Mouse (Mus musculus) CD4-positive, CD25-positive, alpha-beta regulatory T cell, adult 4 months (primary cell): ENCODE results near the gene Ctsa. TPM values are rescaled to one million over a fixed set of nuclear protein-coding genes. Genes with fewer than 3 reads are reported as not detected.
"Not testable (repeated sequence)": the region's sequence is repeated elsewhere in the genome, so short reads cannot be mapped to it uniquely, and the experiment has no call there.

ENCODE experiments used
- ATAC-seq: one replicate; pipeline ENCODE4 v1.8.0; 2017
- polyA plus RNA-seq, 2 experiments: library from polyadenylated mRNA; unstranded; fragments of 100-300 nt; shearing (Covaris generic); gene quantifications; one replicate each; pipeline ENCODE4 v1.2.1; 2017

Gene Ctsa
- polyA plus RNA-seq, 2 experiments from 2014 or later, result 211 to 247 TPM

GRCm38 (mm10) chr2:164805332-164805718 lies 27.3 kb upstream of the Ctsa start:
- peak; percentile 12 for ATAC-seq

DNA sequence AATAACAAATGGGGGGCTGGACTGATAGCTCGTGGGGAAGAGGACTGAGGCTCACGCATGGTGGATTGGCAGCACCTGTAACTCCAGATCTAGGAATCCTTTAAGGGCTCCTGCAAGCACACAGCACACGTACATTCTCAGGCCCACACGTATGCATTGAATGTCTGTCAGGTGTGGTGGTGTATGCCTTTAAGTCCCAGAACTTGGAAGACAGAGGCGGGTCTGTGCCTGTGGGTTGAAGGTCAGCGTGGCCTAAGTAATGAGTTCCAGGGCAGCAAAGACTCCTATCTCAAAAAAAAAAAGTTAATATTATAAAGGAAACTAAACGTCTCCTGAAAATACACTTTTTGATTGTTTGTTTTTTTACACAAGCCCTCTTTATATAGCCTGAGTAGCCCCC lies 26.1 kb upstream of the Ctsa start:
- no peak for ATAC-seq

GRCm38 (mm10) chr2:164813557-164813956 lies 19.1 kb upstream of the Ctsa start:
- no peak for ATAC-seq

- ATAC-seq, result no peak
These were observed 17.3 kb upstream of the Ctsa start for GRCm38 (mm10) chr2:164815348-164815747.

GRCm38 (mm10) chr2:164815821-164816220 lies 16.9 kb upstream of the Ctsa start:
- ATAC-seq, result no peak

DNA sequence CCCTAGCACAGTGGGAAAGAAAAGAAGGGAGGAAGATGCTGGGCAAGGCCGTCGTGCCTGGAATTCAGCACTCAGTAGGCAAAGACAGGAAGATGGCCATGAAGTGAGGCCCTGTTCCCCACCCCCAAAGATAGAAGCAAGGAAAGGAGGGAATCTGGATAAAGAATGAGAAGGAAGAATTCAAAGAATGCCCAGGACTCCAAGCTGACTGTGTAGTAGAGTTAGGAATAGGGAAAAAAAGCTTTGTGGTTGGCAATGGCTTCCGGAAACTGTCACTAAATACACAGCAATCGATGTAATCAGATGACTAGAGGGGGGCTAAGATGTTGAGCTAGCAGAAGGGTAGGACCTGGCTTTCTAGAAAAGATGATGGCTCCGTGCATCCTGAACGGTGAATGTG lies 15.5 kb upstream of the Ctsa start:
- ATAC-seq, result no peak

- no peak for ATAC-seq
These were observed 15.0 kb upstream of the Ctsa start for GRCm38 (mm10) chr2:164817703-164818102.

DNA sequence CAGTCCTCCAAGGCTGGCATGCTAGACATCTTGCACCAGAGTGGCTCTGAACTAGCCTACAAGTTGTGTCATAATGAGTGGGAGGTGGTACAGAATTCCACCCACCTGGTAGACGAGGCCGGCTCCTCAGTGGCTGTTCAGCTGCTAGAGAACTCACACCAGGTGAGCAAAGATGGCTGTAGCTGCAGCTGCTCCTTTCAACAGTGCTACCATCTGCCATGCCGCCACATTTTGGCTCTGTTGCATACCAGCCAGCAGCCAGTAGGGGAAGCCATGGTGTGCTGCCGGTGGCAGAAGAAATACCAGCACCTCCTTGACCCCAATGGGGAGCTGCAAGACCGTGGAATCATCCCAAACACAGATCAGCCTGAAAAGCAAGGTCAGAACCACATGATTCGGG lies 11.6 kb upstream of the Ctsa start:
- ATAC-seq, result no peak

DNA sequence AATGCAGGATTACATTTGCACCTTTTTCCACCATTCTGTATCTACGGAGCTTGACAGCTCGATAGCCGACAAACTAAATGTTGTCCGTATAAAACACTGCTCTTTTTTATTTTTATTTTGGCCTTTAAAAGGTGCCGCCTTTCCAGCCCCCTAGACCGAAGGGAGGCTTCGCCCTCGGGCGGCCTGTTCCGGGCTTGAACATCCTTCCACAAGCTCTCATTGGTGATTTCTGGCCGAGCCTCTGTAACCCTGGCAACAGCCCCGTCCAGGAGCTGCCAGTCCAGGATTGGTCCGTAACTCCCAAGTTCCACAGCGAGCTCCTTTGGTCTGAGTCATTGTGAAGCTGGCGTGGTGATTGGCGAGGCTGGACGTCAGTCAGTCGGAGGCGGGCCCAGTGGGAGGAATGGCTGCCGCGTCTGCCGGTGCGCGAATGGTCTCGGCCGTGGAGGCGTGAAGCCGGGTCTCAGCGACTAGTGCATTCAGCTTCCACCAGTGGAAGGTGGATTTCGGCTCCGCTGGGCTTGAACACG lies 10.0 kb upstream of the Ctsa start, which contains the start of gene Zswim1:
Gene Zswim1 (plus strand): TSS at position 51 of the 530 bp plus-strand sequence.
- peak; percentile 100 for ATAC-seq

DNA sequence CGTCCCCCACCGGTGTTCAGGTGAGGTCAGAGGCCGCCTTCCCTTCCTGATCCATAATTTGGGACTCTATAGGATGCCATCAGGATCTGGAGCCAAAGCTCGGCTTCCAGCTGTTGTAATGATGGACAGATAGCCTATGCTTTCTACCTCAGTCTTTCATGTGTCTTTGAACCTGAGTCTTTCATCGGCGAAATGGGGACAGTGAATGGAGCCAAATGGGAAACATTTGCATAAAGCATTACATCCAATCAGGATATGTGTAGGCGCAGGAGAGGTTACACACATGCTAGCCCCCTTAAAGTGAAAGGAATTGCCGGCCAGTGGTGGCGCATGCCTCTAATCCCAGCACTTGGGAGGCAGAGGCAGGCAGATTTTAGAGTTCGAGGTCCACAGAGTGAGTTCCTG lies 9.5 kb upstream of the Ctsa start:
- no peak for ATAC-seq

GRCm38 (mm10) chr2:164823969-164824368 lies 8.7 kb upstream of the Ctsa start:
- no peak for ATAC-seq

DNA sequence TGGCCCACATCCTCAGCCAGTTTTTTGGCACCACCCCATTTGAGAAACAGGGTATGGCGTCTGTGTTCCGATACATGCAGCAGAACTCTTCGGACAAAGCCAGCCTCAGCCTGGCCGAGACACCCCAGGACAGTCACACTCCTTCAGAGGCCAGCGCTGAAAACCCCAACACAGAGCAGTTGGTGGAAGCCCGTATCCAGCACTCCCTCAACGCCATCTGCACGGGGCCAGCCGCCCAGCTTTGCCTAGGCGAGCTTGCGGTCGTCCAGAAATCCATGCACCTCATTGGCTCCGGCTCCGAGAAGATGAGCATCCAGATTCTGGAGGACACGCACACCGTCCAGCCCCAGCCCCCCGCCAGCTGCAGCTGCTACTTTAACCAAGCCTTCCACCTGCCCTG lies 7.2 kb upstream of the Ctsa start:
- no peak for ATAC-seq

DNA sequence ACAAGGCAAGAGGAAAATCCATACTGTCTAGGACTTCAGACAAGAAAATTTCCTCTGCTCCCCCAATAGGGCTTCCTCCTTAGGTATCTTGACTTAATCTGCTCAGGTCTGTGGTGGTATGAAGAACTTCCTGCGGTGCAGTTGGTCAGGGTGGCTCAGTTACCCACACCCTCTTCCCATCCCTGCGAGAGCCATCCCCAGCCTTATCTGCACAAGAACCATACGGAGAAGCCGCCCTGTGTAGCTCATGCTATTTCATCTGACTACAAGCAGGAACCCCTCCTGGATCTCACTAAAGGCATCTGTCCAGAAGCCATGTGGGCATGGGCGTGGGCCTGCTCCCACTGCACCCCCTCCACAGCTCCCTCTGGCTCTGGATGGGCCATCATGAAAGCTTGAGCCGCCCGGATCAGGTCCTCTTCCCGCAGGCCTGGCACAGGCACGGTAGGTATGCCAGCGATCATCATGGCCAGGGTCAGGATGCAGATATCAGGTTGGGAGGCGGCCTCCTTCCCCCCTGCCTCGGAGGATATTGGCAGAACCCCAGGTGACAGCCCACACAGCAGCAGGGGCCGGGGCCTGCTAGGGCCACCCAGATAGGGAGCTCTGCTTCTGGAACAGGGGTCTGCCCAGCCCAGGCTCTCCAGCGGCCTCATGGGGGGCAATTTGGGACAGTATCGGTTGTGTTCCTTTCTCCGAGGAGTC lies 5.4 kb upstream of the Ctsa start:
- no peak for ATAC-seq

- no peak for ATAC-seq
These were observed 4.2 kb upstream of the Ctsa start, which contains the start of gene Spata25 for GRCm38 (mm10) chr2:164828437-164828836. TSS of gene Spata25 (minus strand) at chr2:164828537.

GRCm38 (mm10) chr2:164829090-164829489 lies 3.6 kb upstream of the Ctsa start:
- no peak for ATAC-seq

DNA sequence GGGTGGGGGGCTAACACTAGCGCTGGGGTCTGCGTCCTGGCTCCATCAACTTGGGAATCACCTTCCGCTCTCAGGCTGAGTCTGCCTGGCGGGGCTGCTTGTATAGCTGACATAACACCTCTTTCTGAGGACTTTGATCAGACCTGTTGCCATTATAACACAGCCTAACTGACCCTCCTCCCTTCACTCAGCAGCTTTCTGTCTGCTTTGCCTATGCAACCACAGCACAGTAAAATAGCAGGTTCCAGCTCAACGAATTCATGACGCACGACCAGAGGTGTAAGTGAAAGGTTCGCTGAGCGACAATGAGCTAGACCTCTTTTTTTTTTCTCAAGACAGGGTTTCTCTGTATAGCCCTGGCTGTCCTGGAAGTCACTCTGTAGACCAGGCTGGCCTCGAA lies 1.6 kb upstream of the Ctsa start:
- ATAC-seq, result no peak

GRCm38 (mm10) chr2:164832032-164832747 lies 483 bp upstream of the Ctsa start:
- peak; percentile 1 for ATAC-seq

DNA sequence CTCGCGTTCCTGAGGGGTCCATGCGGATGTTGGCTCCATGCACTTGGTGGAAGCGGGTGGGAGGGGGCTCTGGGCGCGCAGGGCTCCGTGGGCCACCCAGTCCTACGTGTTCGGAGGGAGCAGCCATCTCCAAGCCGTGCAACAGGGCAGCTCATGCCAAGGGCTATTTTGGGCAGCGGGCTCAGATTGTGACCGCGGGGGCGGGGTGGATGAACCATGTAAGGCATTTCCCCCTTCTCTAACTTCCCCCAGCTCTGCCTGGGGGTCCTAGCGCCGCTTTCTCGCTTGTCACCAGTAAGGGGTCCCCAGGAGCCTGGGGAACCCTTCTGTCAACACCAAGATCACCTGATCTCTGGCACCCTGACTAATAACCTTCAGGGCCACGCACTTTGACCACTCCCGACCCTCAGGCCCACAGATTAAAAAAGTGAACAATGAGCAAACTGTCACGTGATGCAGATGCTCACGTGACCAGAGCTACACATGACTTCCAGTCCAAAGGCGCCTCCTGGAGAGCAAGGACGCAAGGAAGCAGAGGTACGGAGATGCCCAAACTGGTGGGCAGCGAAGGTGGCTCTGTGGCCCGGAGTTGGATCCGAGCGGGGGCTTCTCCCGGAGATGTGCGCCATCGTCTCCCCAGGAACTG lies 764 bp downstream of the Ctsa start, which contains the start of gene Neurl2:
Gene Neurl2 (minus strand): TSS at position 143 of the 646 bp plus-strand sequence.
- ATAC-seq, result peak; percentile 61

DNA sequence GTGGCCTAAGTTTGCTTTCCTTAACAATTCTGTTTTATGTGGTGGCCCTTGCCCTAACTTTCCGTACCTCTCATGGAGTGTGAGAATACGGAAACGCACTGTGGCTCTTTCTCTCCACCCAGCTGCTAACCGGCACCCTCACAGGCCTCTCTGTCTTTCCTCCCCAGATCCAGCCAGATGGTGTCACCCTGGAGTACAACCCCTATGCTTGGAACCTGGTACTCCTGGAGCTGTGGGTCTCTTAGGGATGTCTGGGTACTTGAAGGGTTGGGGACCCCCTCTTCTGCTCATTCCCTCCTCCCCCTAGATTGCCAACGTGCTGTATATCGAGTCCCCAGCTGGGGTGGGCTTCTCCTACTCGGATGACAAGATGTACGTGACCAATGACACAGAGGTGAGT lies 1.9 kb downstream of the Ctsa start:
- no peak for ATAC-seq

GRCm38 (mm10) chr2:164835164-164835563 lies 2.5 kb downstream of the Ctsa start:
- no peak for ATAC-seq

- ATAC-seq, result no peak
These were observed 13.1 kb downstream of the Ctsa start for GRCm38 (mm10) chr2:164845782-164846181.

- peak; percentile 98 for ATAC-seq
These were observed 17.4 kb downstream of the Ctsa start for GRCm38 (mm10) chr2:164850061-164850460.

GRCm38 (mm10) chr2:164855572-164855971 lies 22.9 kb downstream of the Ctsa start:
- ATAC-seq, result not testable (repeated sequence)
